Mouse (Mus musculus) retina, postnatal 1 day (tissue): ENCODE data around the gene Sox6.

Experiments used
- DNase-seq: peaks from one replicate; pipeline ENCODE4 v3.0.0-alpha.2; 2012

Gene Sox6

GRCm38 (mm10) chr7:115829260-115829659 lies 209.3 kb downstream of the Sox6 start:
- DNase-seq = no peak

- no peak for DNase-seq
These were observed 213.3 kb downstream of the Sox6 start for GRCm38 (mm10) chr7:115825295-115825694.

- peak; percentile 73 for DNase-seq
These were observed 213.9 kb downstream of the Sox6 start for GRCm38 (mm10) chr7:115824621-115825256.

GRCm38 (mm10) chr7:115819136-115819535 lies 219.5 kb downstream of the Sox6 start:
- DNase-seq = no peak

- DNase-seq = peak; percentile 51
These were observed 235.3 kb downstream of the Sox6 start for GRCm38 (mm10) chr7:115803256-115803655.

GRCm38 (mm10) chr7:115794139-115794858 lies 244.3 kb downstream of the Sox6 start:
- DNase-seq = no peak

- no peak for DNase-seq
These were observed 245.8 kb downstream of the Sox6 start for GRCm38 (mm10) chr7:115792841-115793240.

- no peak for DNase-seq
These were observed 249.3 kb downstream of the Sox6 start for GRCm38 (mm10) chr7:115789116-115789823.

- no peak for DNase-seq
These were observed 254.3 kb downstream of the Sox6 start for GRCm38 (mm10) chr7:115783982-115784917.

- DNase-seq = no peak
These were observed 258.4 kb downstream of the Sox6 start for GRCm38 (mm10) chr7:115780148-115780547.

- no peak for DNase-seq
These were observed 259.1 kb downstream of the Sox6 start for GRCm38 (mm10) chr7:115779544-115779943.

GRCm38 (mm10) chr7:115776736-115777135 lies 261.9 kb downstream of the Sox6 start:
- DNase-seq = peak; percentile 5

GRCm38 (mm10) chr7:115776324-115776723 lies 262.3 kb downstream of the Sox6 start:
- DNase-seq = no peak

- no peak for DNase-seq
These were observed 272.3 kb downstream of the Sox6 start for GRCm38 (mm10) chr7:115766316-115766715.

GRCm38 (mm10) chr7:115763851-115764250 lies 274.7 kb downstream of the Sox6 start:
- no peak for DNase-seq

- no peak for DNase-seq
These were observed 280.4 kb downstream of the Sox6 start for GRCm38 (mm10) chr7:115758172-115758571.

GRCm38 (mm10) chr7:115755272-115755671 lies 283.3 kb downstream of the Sox6 start:
- no peak for DNase-seq

GRCm38 (mm10) chr7:115754216-115754615 lies 284.4 kb downstream of the Sox6 start:
- no peak for DNase-seq

GRCm38 (mm10) chr7:115752121-115752634 lies 286.4 kb downstream of the Sox6 start:
- peak; percentile 46 for DNase-seq

- peak; percentile 64 for DNase-seq
These were observed 287.5 kb downstream of the Sox6 start for GRCm38 (mm10) chr7:115751083-115751482.

- peak; percentile 33 for DNase-seq
These were observed 288.2 kb downstream of the Sox6 start for GRCm38 (mm10) chr7:115750275-115750825.

- peak; percentile 70 for DNase-seq
These were observed 291.1 kb downstream of the Sox6 start for GRCm38 (mm10) chr7:115747541-115747940.
